Mouse (Mus musculus) liver, embryonic 14.5 days (tissue): ENCODE data around the gene Fbxo46. TPM values are rescaled to one million over a fixed set of nuclear protein-coding genes. Genes with fewer than 3 reads are reported as not detected.
A peak's percentile ranks its signal among the peaks of the same experiment; 100 is the strongest.

Experiments used
- ATAC-seq: fragments of 200-750 bp; cut with Nextera tagmentation; 2 replicates; pipeline ENCODE4 v1.8.0; 2017; ENCODE audit warnings: moderate number of reproducible peaks, mild to moderate bottlenecking, moderate library complexity; ENCODE audit not compliant: insufficient read depth
- DNase-seq, 3 experiments: peaks; one replicate each; pipeline ENCODE4 v3.0.0-alpha.2; 2012 to 2013; ENCODE audit warnings: low read depth in 3 of 3, low spot score in 3 of 3
- H3K27ac ChIP-seq: fragments of 300-500 bp; sonication (generic); 2 replicates; pipeline ENCODE4 v1.5.1; 2014; ENCODE audit warnings: moderate library complexity, mild to moderate bottlenecking, control low read depth, inconsistent platforms
- H3K27me3 ChIP-seq: fragments of 300-500 bp; sonication (generic); 2 replicates; pipeline ENCODE4 v1.6.1; 2014; ENCODE audit warnings: mild to moderate bottlenecking, low read length, moderate library complexity; ENCODE audit not compliant: control insufficient read depth, insufficient read depth
- H3K36me3 ChIP-seq: fragments of 300-500 bp; sonication (generic); replicated peaks from 2 replicates; pipeline ENCODE4 v1.6.1; 2014; ENCODE audit warnings: low read depth; ENCODE audit not compliant: control insufficient read depth, insufficient read depth
- H3K4me1 ChIP-seq, 2 experiments: fragments of 200-500 bp in 1 of 2; fragments of 300-500 bp in 1 of 2; sonication (generic) in 1 of 2; replicated peaks; 2 replicates each; pipeline ENCODE4 v1.6.1; 2012 to 2014; ENCODE audit warnings: antibody characterized with exemption in 1 of 2, inconsistent platforms in 1 of 2, low read length in 1 of 2; ENCODE audit not compliant: control insufficient read depth in 2 of 2, insufficient read depth in 2 of 2
- H3K4me2 ChIP-seq: fragments of 300-500 bp; sonication (generic); 2 replicates; pipeline ENCODE4 v1.6.1; 2014; ENCODE audit warnings: low read depth, mild to moderate bottlenecking, control low read depth, moderate library complexity
- H3K4me3 ChIP-seq, 2 experiments: fragments of 200-500 bp in 1 of 2; fragments of 300-500 bp in 1 of 2; sonication (generic) in 1 of 2; 2 replicates each; pipeline ENCODE4 v1.5.1; 2012 to 2014; ENCODE audit warnings: low read depth in 2 of 2, low read length in 2 of 2, mild to moderate bottlenecking in 2 of 2, control low read depth in 1 of 2, inconsistent platforms in 1 of 2, moderate library complexity in 1 of 2; ENCODE audit not compliant: insufficient read depth in 1 of 2
- H3K9ac ChIP-seq: fragments of 300-500 bp; sonication (generic); replicated peaks from 2 replicates; pipeline ENCODE4 v1.6.1; 2014; ENCODE audit warnings: mild to moderate bottlenecking, control low read depth, moderate library complexity
- H3K9me3 ChIP-seq: fragments of 300-500 bp; sonication (generic); 2 replicates; pipeline ENCODE4 v1.6.1; 2016; ENCODE audit warnings: low read length, mixed read lengths; ENCODE audit not compliant: control insufficient read depth
- CTCF ChIP-seq: IDR thresholded peaks from 2 replicates; pipeline ENCODE4 v1.5.1; 2016; ENCODE audit warnings: antibody characterized with exemption, low read depth, control low read depth
- EP300 ChIP-seq: IDR thresholded peaks from 2 replicates; pipeline ENCODE4 v1.6.1; 2016; ENCODE audit warnings: antibody characterized with exemption, low read depth
- WGBS: fragments of 180-500 bp; shearing (Covaris S2); extraction: QIAGEN DNeasy Blood & Tissue Kit; methylation state at CpG from one replicate; pipeline ENCODE4 v1.1.7; 2014; ENCODE audit not compliant: insufficient replicate concordance; 5-methylcytosine and 5-hydroxymethylcytosine counted together
- polyA plus RNA-seq, 2 experiments: library from polyadenylated mRNA; depleted of rRNA in 1 of 2; stranded (reverse) in 1 of 2; unstranded in 1 of 2; fragments of >200 nt; fragmentation: Nextera tagmentation in 1 of 2; extraction: Ambion mirVana in 1 of 2; gene quantifications; 2 replicates each; pipeline versions ENCODE4 v1.2.1 to v1.2.3; 2012 to 2014

The Fbxo46 gene
- polyA plus RNA-seq, 2 experiments = 2.0 to 2.6 TPM

DNA sequence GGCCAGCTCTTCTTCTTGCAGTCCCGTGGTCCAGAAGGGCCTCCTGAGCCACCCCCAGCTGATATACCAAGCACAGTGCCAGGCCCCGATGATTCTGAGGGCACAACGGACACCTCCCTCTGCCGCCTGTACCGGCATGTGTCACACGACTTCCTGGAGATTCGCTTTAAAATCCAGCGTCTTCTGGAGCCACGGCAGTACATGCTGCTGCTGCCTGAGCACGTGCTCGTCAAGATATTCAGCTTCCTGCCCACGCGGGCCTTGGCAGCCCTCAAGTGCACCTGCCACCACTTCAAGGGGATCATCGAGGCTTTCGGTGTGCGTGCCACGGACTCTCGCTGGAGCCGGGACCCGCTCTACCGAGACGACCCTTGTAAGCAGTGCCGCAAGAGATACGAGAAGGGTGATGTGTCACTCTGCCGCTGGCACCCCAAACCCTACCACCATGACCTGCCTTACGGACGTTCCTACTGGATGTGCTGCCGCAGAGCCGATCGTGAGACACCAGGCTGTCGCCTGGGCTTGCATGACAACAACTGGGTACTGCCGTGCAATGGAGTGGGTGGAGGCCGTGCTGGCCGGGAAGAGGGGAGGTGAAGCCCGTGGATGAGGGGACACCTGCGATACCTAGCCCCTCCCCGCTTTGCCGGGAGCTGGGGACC lies 17.1 kb downstream of the Fbxo46 start:
- no peak for ATAC-seq
- H3K9ac ChIP-seq = no peak overlapping the region
- H3K4me3 ChIP-seq = no peak overlapping the region
- TF ChIP-seq CTCF (no peak), EP300 (no peak)
- H3K27ac ChIP-seq = no peak overlapping the region
- no peaks in the 10 kb centered on the region for H3K9me3 ChIP-seq
- peaks cover 18% of the 10 kb centered on the region for H3K36me3 ChIP-seq
- no peak overlapping the region for H3K4me2 ChIP-seq
- WGBS = 87% methylated on average over 38 of the region's 38 CpGs
- peaks cover 0 to 2% of the 10 kb centered on the region in 2 experiments; a peak in 1 of 4 replicates for H3K4me1 ChIP-seq
- no peaks in the 10 kb centered on the region for H3K27me3 ChIP-seq
- DNase-seq = no peak

DNA sequence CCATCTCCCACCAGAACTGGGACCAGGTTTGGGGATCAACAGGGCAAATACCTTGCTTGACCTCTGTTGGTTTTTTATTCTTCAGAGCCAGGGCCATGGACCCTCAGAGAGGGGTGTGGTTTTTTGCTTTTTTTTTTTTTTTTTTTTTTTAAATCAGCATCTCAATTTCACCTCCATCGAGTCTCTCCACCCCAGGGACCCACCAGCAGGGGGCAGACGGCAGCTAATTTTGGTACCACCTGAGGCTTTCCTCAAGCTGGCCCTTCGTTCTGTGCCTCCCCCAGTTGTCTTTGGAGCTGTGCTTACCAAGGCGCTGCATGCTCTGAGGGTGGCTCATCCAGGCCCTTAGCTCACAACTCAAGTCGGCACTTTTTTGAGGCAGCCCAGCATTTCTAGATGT lies 17.7 kb downstream of the Fbxo46 start:
- H3K9ac ChIP-seq = no peak overlapping the region

DNA sequence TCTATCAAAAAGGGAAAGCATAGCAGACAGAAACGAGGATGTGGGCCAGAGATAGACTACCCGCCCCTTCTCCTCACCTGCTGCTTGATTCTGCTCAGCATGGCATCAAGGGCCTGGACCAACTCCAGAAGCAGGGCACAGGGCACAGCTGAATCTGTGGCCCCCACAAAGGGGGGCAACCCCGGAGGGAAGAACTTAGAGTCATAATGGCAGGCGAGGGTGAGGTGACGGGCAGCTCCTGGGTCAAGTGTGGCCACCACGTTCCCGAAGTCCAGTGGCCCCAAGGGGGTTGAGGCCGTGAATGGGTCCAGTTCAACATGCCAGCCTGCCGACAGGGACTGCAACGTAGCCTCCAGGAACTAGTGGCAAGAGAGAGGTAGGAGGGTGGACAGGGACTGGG lies 27.1 kb downstream of the Fbxo46 start:
- Histone ChIP-seq H3K4me1 (peaks cover 14 to 16% of the 10 kb centered on the region in 2 experiments), H3K4me3 (no peak overlapping the region), H3K9me3 (no peaks in the 10 kb centered on the region), H3K4me2 (no peak overlapping the region), H3K9ac (no peak overlapping the region), H3K36me3 (peaks cover 6% of the 10 kb centered on the region; the same call in 1 of the 2 replicates), H3K27me3 (no peaks in the 10 kb centered on the region), H3K27ac (no peak overlapping the region)
- WGBS = 69% methylated on average over 10 of the region's 10 CpGs
- no peak for DNase-seq
- ATAC-seq = no peak
- TF ChIP-seq EP300 = no peak
- TF ChIP-seq CTCF = no peak

More for the DNA sequence above, 17.7 kb downstream of the Fbxo46 start:
- DNase-seq (no peak), ATAC-seq (no peak)
- H3K27ac ChIP-seq = no peak overlapping the region
- no peaks in the 10 kb centered on the region for H3K27me3 ChIP-seq
- 46% methylated on average over 5 of the region's 5 CpGs for whole genome bisulfite sequencing
- no peaks in the 10 kb centered on the region for H3K4me1 ChIP-seq
- TF ChIP-seq CTCF (peak; percentile 66), EP300 (no peak)
- H3K36me3 ChIP-seq = peaks cover 18% of the 10 kb centered on the region
- no peak overlapping the region for H3K4me2 ChIP-seq
- no peak overlapping the region for H3K4me3 ChIP-seq
- H3K9me3 ChIP-seq = no peaks in the 10 kb centered on the region

DNA sequence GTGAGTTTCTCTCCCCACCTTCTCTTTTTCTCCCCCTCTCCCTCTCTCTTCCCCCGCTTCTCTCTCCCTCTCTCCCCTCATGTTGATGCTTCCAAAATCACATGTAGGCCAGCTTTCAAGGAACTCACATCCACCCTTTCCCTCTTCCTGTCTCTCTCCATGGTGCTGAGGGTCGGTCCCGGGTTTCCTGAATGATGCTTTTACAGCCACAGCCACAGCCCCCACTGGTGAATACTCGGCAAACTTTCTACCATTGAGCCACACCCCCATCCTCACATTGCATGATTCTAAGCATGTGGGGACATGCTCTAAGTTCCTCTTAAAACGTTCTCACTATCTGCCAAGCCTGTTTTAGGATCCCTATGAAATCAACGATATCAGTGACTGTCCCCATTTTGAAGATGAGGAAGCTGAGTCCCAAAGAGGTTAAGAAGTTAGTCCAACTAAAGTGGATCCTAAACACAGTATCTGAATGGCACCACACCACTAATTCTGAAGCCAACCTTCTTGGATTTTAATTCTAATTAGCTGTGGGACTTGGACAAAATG lies 27.9 kb downstream of the Fbxo46 start:
- no peak overlapping the region for H3K27ac ChIP-seq
- no peaks in the 10 kb centered on the region for H3K27me3 ChIP-seq
- peak overlapping the region; percentile 97 for H3K4me2 ChIP-seq
- no peak for DNase-seq
- WGBS = 40% methylated on average over 6 of the region's 6 CpGs
- H3K9ac ChIP-seq = no peak overlapping the region
- no peak overlapping the region; a peak in 1 of 4 replicates for H3K4me3 ChIP-seq
- TF ChIP-seq CTCF (no peak), EP300 (no peak)
- ATAC-seq = no peak
- H3K36me3 ChIP-seq = peaks cover 10% of the 10 kb centered on the region
- H3K9me3 ChIP-seq = no peaks in the 10 kb centered on the region
- peaks cover 14 to 16% of the 10 kb centered on the region in 2 experiments for H3K4me1 ChIP-seq

DNA sequence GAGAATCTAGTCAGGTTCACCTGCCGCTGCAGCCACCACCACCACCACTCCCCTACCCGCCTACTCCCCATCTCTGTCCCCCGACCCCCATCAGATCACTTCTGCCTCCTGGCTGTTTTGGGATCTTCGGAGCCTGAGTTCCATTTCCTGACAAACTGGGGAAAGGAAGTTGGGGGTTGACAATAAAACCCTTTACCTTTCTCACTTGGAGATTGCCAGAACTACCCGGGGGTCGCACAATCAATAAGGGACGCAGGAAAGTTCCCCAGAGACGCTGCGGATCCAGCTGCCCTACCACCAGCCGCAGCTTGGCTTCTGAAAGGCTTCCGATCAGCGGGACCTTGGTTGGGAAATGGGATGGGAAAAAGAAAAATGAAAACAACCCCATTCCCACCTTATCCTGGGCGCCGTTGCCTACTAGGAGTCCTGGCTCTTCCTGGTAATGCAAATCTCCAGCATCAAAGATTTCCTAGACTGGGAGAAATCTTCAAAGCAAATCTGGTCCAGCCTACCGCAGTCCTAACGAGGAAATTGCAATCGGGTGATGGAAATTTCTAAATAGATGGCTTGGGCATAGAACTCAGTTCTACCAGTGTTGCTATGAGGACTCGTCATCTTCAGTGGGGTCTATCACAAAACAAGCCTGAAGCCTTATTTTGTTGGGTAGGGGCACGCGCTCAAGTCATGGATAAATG lies 28.7 kb downstream of the Fbxo46 start:
- peak overlapping the region; percentile 62 to 77 for H3K4me3 ChIP-seq
- ATAC-seq (no peak), DNase-seq (no peak)
- WGBS = 8% methylated on average over 20 of the region's 20 CpGs
- peaks cover 14 to 16% of the 10 kb centered on the region in 2 experiments for H3K4me1 ChIP-seq
- no peaks in the 10 kb centered on the region for H3K27me3 ChIP-seq
- TF ChIP-seq CTCF (no peak), EP300 (no peak)
- peak overlapping the region; percentile 97 for H3K4me2 ChIP-seq
- H3K9ac ChIP-seq = peak overlapping the region; percentile 75
- H3K27ac ChIP-seq = peak overlapping the region; percentile 64
- H3K36me3 ChIP-seq = peaks cover 11% of the 10 kb centered on the region
- no peaks in the 10 kb centered on the region for H3K9me3 ChIP-seq
